Mouse (Mus musculus): ENCODE measurements around the gene Arhgap35. TPM values are rescaled to one million over a fixed set of nuclear protein-coding genes. Genes with fewer than 3 reads are reported as not detected.

The Arhgap35 gene
- polyA plus RNA-seq, 1 experiment: 13.4 TPM

- H3K36me3 ChIP-seq (ENCODE audit: control insufficient read depth, insufficient read depth, low read length): peaks cover 7% of the 10 kb centered on the region; the same call in 1 of the 2 replicates
- H3K27me3 ChIP-seq (ENCODE audit: control insufficient read depth, insufficient read depth, low read length): no peaks in the 10 kb centered on the region
- no peak overlapping the region for H3K27ac ChIP-seq (ENCODE audit: control insufficient read depth, insufficient read depth, low read length)
- no peak for DNase-seq
- no peaks in the 10 kb centered on the region for H3K4me1 ChIP-seq (replicated peaks; ENCODE audit: control insufficient read depth, insufficient read depth, low read length)
- TF ChIP-seq POLR2A (IDR thresholded peaks at IDR 0.05; ENCODE audit: control insufficient read depth, extremely low read depth, insufficient read depth, low read length, poor library complexity) (no peak), CTCF (IDR thresholded peaks at IDR 0.05; ENCODE audit: borderline replicate concordance, control insufficient read depth, extremely low read depth, insufficient read depth, low read length, poor library complexity) (no peak)
- no peak overlapping the region for H3K4me3 ChIP-seq (ENCODE audit: control insufficient read depth, insufficient read depth, low read length)
- 95% methylated on average over 5 of the region's 5 CpGs for WGBS
Observed at GRCm38 (mm10) chr7:16517198-16517597, 97.6 kb downstream of the Arhgap35 start.

- WGBS: 5% methylated on average over 3 of the region's 3 CpGs
- DNase-seq: peak; percentile 68
- H3K36me3 ChIP-seq (ENCODE audit: control insufficient read depth, insufficient read depth, low read length): peaks cover 6% of the 10 kb centered on the region; the same call in 1 of the 2 replicates
- no peaks in the 10 kb centered on the region for H3K4me1 ChIP-seq (replicated peaks; ENCODE audit: control insufficient read depth, insufficient read depth, low read length)
- H3K27ac ChIP-seq (ENCODE audit: control insufficient read depth, insufficient read depth, low read length): no peak overlapping the region
- TF ChIP-seq CTCF (IDR thresholded peaks at IDR 0.05; ENCODE audit: borderline replicate concordance, control insufficient read depth, extremely low read depth, insufficient read depth, low read length, poor library complexity) (peak; percentile 47; the same call in 1 of the 2 replicates), POLR2A (IDR thresholded peaks at IDR 0.05; ENCODE audit: control insufficient read depth, extremely low read depth, insufficient read depth, low read length, poor library complexity) (no peak)
- no peak overlapping the region for H3K4me3 ChIP-seq (ENCODE audit: control insufficient read depth, insufficient read depth, low read length)
- H3K27me3 ChIP-seq (ENCODE audit: control insufficient read depth, insufficient read depth, low read length): no peaks in the 10 kb centered on the region
Observed at GRCm38 (mm10) chr7:16507284-16507683, 107.5 kb downstream of the Arhgap35 start.

- WGBS: 87% methylated on average over 3 of the region's 3 CpGs
- Histone ChIP-seq H3K4me1 (replicated peaks; ENCODE audit: control insufficient read depth, insufficient read depth, low read length) (no peaks in the 10 kb centered on the region), H3K27ac (ENCODE audit: control insufficient read depth, insufficient read depth, low read length) (no peak overlapping the region), H3K36me3 (ENCODE audit: control insufficient read depth, insufficient read depth, low read length) (no peaks in the 10 kb centered on the region), H3K4me3 (ENCODE audit: control insufficient read depth, insufficient read depth, low read length) (no peak overlapping the region), H3K27me3 (ENCODE audit: control insufficient read depth, insufficient read depth, low read length) (no peaks in the 10 kb centered on the region)
- DNase-seq: no peak
- no peak for TF ChIP-seq POLR2A (IDR thresholded peaks at IDR 0.05; ENCODE audit: control insufficient read depth, extremely low read depth, insufficient read depth, low read length, poor library complexity)
- TF ChIP-seq CTCF (IDR thresholded peaks at IDR 0.05; ENCODE audit: borderline replicate concordance, control insufficient read depth, extremely low read depth, insufficient read depth, low read length, poor library complexity): no peak
Observed at GRCm38 (mm10) chr7:16505226-16505593, 109.6 kb downstream of the Arhgap35 start.

- WGBS: 93% methylated on average over 2 of the region's 2 CpGs
- TF ChIP-seq CTCF (IDR thresholded peaks at IDR 0.05; ENCODE audit: borderline replicate concordance, control insufficient read depth, extremely low read depth, insufficient read depth, low read length, poor library complexity): no peak
- TF ChIP-seq POLR2A (IDR thresholded peaks at IDR 0.05; ENCODE audit: control insufficient read depth, extremely low read depth, insufficient read depth, low read length, poor library complexity): no peak
- Histone ChIP-seq H3K27ac (ENCODE audit: control insufficient read depth, insufficient read depth, low read length) (no peak overlapping the region), H3K4me3 (ENCODE audit: control insufficient read depth, insufficient read depth, low read length) (no peak overlapping the region), H3K4me1 (replicated peaks; ENCODE audit: control insufficient read depth, insufficient read depth, low read length) (no peaks in the 10 kb centered on the region), H3K27me3 (ENCODE audit: control insufficient read depth, insufficient read depth, low read length) (no peaks in the 10 kb centered on the region), H3K36me3 (ENCODE audit: control insufficient read depth, insufficient read depth, low read length) (no peaks in the 10 kb centered on the region)
- DNase-seq: no peak
Observed at GRCm38 (mm10) chr7:16504573-16505225, 110.1 kb downstream of the Arhgap35 start.

GRCm38 (mm10) chr7:16501571-16501970 lies 113.2 kb downstream of the Arhgap35 start:
- 97% methylated on average over 4 of the region's 4 CpGs for WGBS
- Histone ChIP-seq H3K27me3 (ENCODE audit: control insufficient read depth, insufficient read depth, low read length) (no peaks in the 10 kb centered on the region), H3K4me1 (replicated peaks; ENCODE audit: control insufficient read depth, insufficient read depth, low read length) (peaks cover 8% of the 10 kb centered on the region), H3K4me3 (ENCODE audit: control insufficient read depth, insufficient read depth, low read length) (no peak overlapping the region), H3K36me3 (ENCODE audit: control insufficient read depth, insufficient read depth, low read length) (peaks cover 17% of the 10 kb centered on the region), H3K27ac (ENCODE audit: control insufficient read depth, insufficient read depth, low read length) (no peak overlapping the region)
- no peak for DNase-seq
- TF ChIP-seq CTCF (IDR thresholded peaks at IDR 0.05; ENCODE audit: borderline replicate concordance, control insufficient read depth, extremely low read depth, insufficient read depth, low read length, poor library complexity) (no peak), POLR2A (IDR thresholded peaks at IDR 0.05; ENCODE audit: control insufficient read depth, extremely low read depth, insufficient read depth, low read length, poor library complexity) (no peak)

- H3K27ac ChIP-seq (ENCODE audit: control insufficient read depth, insufficient read depth, low read length): no peak overlapping the region
- no peaks in the 10 kb centered on the region for H3K27me3 ChIP-seq (ENCODE audit: control insufficient read depth, insufficient read depth, low read length)
- TF ChIP-seq POLR2A (IDR thresholded peaks at IDR 0.05; ENCODE audit: control insufficient read depth, extremely low read depth, insufficient read depth, low read length, poor library complexity) (no peak), CTCF (IDR thresholded peaks at IDR 0.05; ENCODE audit: borderline replicate concordance, control insufficient read depth, extremely low read depth, insufficient read depth, low read length, poor library complexity) (no peak)
- WGBS: 94% methylated on average over 6 of the region's 6 CpGs
- peaks cover 20% of the 10 kb centered on the region for H3K36me3 ChIP-seq (ENCODE audit: control insufficient read depth, insufficient read depth, low read length)
- peaks cover 10% of the 10 kb centered on the region for H3K4me1 ChIP-seq (replicated peaks; ENCODE audit: control insufficient read depth, insufficient read depth, low read length)
- no peak overlapping the region for H3K4me3 ChIP-seq (ENCODE audit: control insufficient read depth, insufficient read depth, low read length)
- DNase-seq: no peak
Observed at GRCm38 (mm10) chr7:16499671-16500104, 115.1 kb downstream of the Arhgap35 start.

Data from thymus, adult 2 months (tissue).